19 mouse cellular contexts compared by ENCODE assay signal in genomic region chr5:140350731-140351497, GRCm38 (mm10). TPM values are rescaled to one million over a fixed set of nuclear protein-coding genes. Genes with fewer than 3 reads are reported as not detected.
DNase-seq lines count a peak whose midpoint lies in the region; ATAC-seq and TF ChIP-seq lines count a peak whose summit lies in the region.
"Had no signal": no experiment of that assay in that cellular context is flagged by ENCODE, and none has a peak within 500 bp of the region (broad histone marks: within the 10 kb centered on the region; RNA-seq: fewer than 3 reads in every experiment).

No protein-coding gene starts in this region.

- peak; percentile 59; the same call in 1 of the 2 replicates for ATAC-seq in kidney, postnatal 0 days (replicated peaks; ENCODE audit: low FRiP score, low read depth)
- no peak for ATAC-seq in megakaryocyte, adult 5-6 weeks (ENCODE audit: poor library complexity, severe bottlenecking)
- ATAC-seq: forebrain, embryonic 15.5 days had no signal

- peaks cover 3% of the 10 kb centered on the region; the same call in 1 of the 2 replicates for H3K36me3 ChIP-seq in kidney, adult 2 months (ENCODE audit: control insufficient read depth, insufficient read depth, low read length)
- peaks cover 37% of the 10 kb centered on the region for H3K36me3 ChIP-seq in kidney, postnatal 0 days (ENCODE audit: insufficient read depth, low read length)
- H3K36me3 ChIP-seq in macrophage (ENCODE audit: inconsistent target): peaks cover 78% of the 10 kb centered on the region

- no peak for TF ChIP-seq POLR2A in kidney, adult 2 months (IDR thresholded peaks at IDR 0.05; ENCODE audit: low read depth, low read length)
- TF ChIP-seq POLR2A in bone marrow macrophage, adult 2 months (IDR thresholded peaks at IDR 0.05; ENCODE audit: borderline replicate concordance, low read depth, low read length): no peak

- H3K9me3 ChIP-seq in kidney, postnatal 0 days (replicated peaks; ENCODE audit: low read length): no peaks in the 10 kb centered on the region
- H3K9me3 ChIP-seq: embryonic facial prominence, embryonic 12.5 days; forebrain, embryonic 15.5 days; heart, embryonic 10.5 days; hindbrain, embryonic 12.5 days had no signal

- H3K27me3 ChIP-seq in kidney, adult 2 months (replicated peaks; ENCODE audit: control insufficient read depth, insufficient read depth, low read length): no peaks in the 10 kb centered on the region
- H3K27me3 ChIP-seq in kidney, postnatal 0 days (ENCODE audit: insufficient read depth, low read length): no peaks in the 10 kb centered on the region
- H3K27me3 ChIP-seq: embryonic facial prominence, embryonic 12.5 days; forebrain, embryonic 15.5 days; hindbrain, embryonic 12.5 days had no signal

- H3K27ac ChIP-seq in kidney, adult 2 months (ENCODE audit: insufficient read depth, low read depth, low read length): peak overlapping the region; percentile 26; the same call in 1 of the 2 replicates
- H3K27ac ChIP-seq in bone marrow macrophage, adult 2 months (ENCODE audit: insufficient read depth, low read depth, low read length): peak overlapping the region; percentile 76
- H3K27ac ChIP-seq in kidney, postnatal 0 days: no peak overlapping the region
- peak overlapping the region; percentile 90 for H3K27ac ChIP-seq in macrophage
- H3K27ac ChIP-seq: embryonic facial prominence, embryonic 12.5 days; forebrain, embryonic 15.5 days; heart, embryonic 10.5 days; hindbrain, embryonic 12.5 days had no signal

- WGBS in kidney, adult 2 months: 70% methylated on average over 8 of the region's 8 CpGs
- 86% methylated on average over 8 of the region's 8 CpGs for WGBS in kidney, postnatal 0 days
- 95% methylated on average over 8 of the region's 8 CpGs for WGBS in macrophage (ENCODE audit: missing documents)

- no peak for TF ChIP-seq CTCF in kidney, adult 2 months (conservative IDR thresholded peaks at IDR 0.05; ENCODE audit: insufficient read depth, insufficient read length, low read depth, low read length)
- no peak for TF ChIP-seq CTCF in bone marrow macrophage, adult 2 months (IDR thresholded peaks at IDR 0.05; ENCODE audit: low read depth, low read length)
- TF ChIP-seq CTCF in kidney, postnatal 0 days (IDR thresholded peaks at IDR 0.05; ENCODE audit: low read depth): no peak

- H3K4me2 ChIP-seq in kidney, postnatal 0 days (ENCODE audit: low read length): no peak overlapping the region
- H3K4me2 ChIP-seq: embryonic facial prominence, embryonic 12.5 days; forebrain, embryonic 15.5 days; hindbrain, embryonic 12.5 days had no signal

- H3K4me1 ChIP-seq in kidney, adult 2 months (ENCODE audit: control insufficient read depth, insufficient read depth, low read length): peaks cover 16% of the 10 kb centered on the region; the same call in 1 of the 2 replicates
- H3K4me1 ChIP-seq in bone marrow macrophage, adult 2 months (ENCODE audit: control insufficient read depth, insufficient read depth, low read length): peaks cover 34% of the 10 kb centered on the region
- no peaks in the 10 kb centered on the region for H3K4me1 ChIP-seq in kidney, postnatal 0 days (replicated peaks; ENCODE audit: insufficient read depth, low read length)
- H3K4me1 ChIP-seq: embryonic facial prominence, embryonic 12.5 days; forebrain, embryonic 15.5 days; hindbrain, embryonic 12.5 days had no signal

- no peak overlapping the region for H3K4me3 ChIP-seq in kidney, adult 2 months (ENCODE audit: insufficient read depth, low read depth, low read length)
- no peak overlapping the region for H3K4me3 ChIP-seq in bone marrow macrophage, adult 2 months (ENCODE audit: insufficient read depth, low read length)
- no peak overlapping the region for H3K4me3 ChIP-seq in kidney, postnatal 0 days (replicated peaks; ENCODE audit: low read depth, low read length)
- H3K4me3 ChIP-seq in macrophage (ENCODE audit: inconsistent target): no peak overlapping the region
- H3K4me3 ChIP-seq: embryonic facial prominence, embryonic 12.5 days; forebrain, embryonic 15.5 days; heart, embryonic 10.5 days; hindbrain, embryonic 12.5 days had no signal

- H3K9ac ChIP-seq in kidney, postnatal 0 days (ENCODE audit: low read depth, low read length): no peak overlapping the region
- H3K9ac ChIP-seq: embryonic facial prominence, embryonic 12.5 days; forebrain, embryonic 15.5 days; hindbrain, embryonic 12.5 days had no signal

- H3K79me2 ChIP-seq in macrophage (ENCODE audit: inconsistent target): peaks cover 76% of the 10 kb centered on the region

- DNase-seq in kidney, adult 2 months: peak; percentile 83
- no peak for DNase-seq in kidney, postnatal 4 days
- DNase-seq in kidney, postnatal 0 days (ENCODE audit: low spot score): no peak
- DNase-seq in right cerebral cortex, adult 18-20 months: no peak
- DNase-seq: adrenal gland, adult 2 months; adrenal gland, postnatal 25 days; cerebellum, adult 2 months; cerebellum, postnatal 25 days; gastrocnemius, postnatal 10 days; heart, adult 18-20 months; heart, postnatal 10 days; heart, postnatal 4 days had no signal

RNA-seq across cellular contexts. Expression of gene Mrm2, which starts 19.2 kb away (rescaled TPM):
- polyA plus RNA-seq in kidney, adult 2 months (2012; rRNA removed): 12.7 and 15.1 TPM in 2 replicates
- polyA plus RNA-seq in bone marrow macrophage, adult 2 months (2012; ENCODE audit: insufficient read depth, insufficient read length, missing spikeins): 6.5 and 8.6 TPM in 2 replicates
- polyA plus RNA-seq in kidney, postnatal 0 days (2015; fragmentation: Nextera tagmentation; extraction: Ambion mirVana): 17.2 and 17.3 TPM in 2 replicates
- 100 to 1,000 TPM in 1 of 26 experiments, 10 to 100 TPM in 20, 1 to 10 TPM in 5; 4.4 to 121 (median 14.7) TPM for total RNA-seq in macrophage (2018; cell fraction: chromatin; rRNA removed)
- total RNA-seq in macrophage (2018; cell fraction: cytosol; rRNA removed): 1 to 10 TPM in 25 of 26 experiments, under 1 TPM in 1; 0.71 to 7.8 (median 5.9) TPM
- 10 to 100 TPM in 16 of 26 experiments, 1 to 10 TPM in 10; 5.8 to 79.6 (median 11.5) TPM for total RNA-seq in macrophage (2018; cell fraction: nucleus; rRNA removed)
- polyA plus RNA-seq in macrophage (2018): 7.2 to 10.1 TPM (median 8.1 TPM) in 3 replicates
- 1.7 and 5.5 TPM in 2 replicates for total RNA-seq in megakaryocyte, adult 5-6 weeks (2015)
- 2.4 and 4.0 TPM in 2 replicates for total RNA-seq in megakaryocyte, adult 5-6 weeks (2017)

RNA-seq across cellular contexts. Expression of gene Nudt1, which starts 29.5 kb away (rescaled TPM):
- polyA plus RNA-seq in kidney, adult 2 months (2012; rRNA removed): 17.9 and 20.4 TPM in 2 replicates
- 11.8 and 12.9 TPM in 2 replicates for polyA plus RNA-seq in bone marrow macrophage, adult 2 months (2012; ENCODE audit: insufficient read depth, insufficient read length, missing spikeins)
- polyA plus RNA-seq in kidney, postnatal 0 days (2015; fragmentation: Nextera tagmentation; extraction: Ambion mirVana): 39.9 and 42.1 TPM in 2 replicates
- 10 to 100 TPM in 2 of 26 experiments, 1 to 10 TPM in 18, not detected in 6; 1.1 to 16.3 (median 5.5) TPM for total RNA-seq in macrophage (2018; cell fraction: chromatin; rRNA removed)
- total RNA-seq in macrophage (2018; cell fraction: cytosol; rRNA removed): 10 to 100 TPM in 9 of 26 experiments, 1 to 10 TPM in 17; 3.7 to 18.7 (median 7.4) TPM
- 10 to 100 TPM in 2 of 26 experiments, 1 to 10 TPM in 23, under 1 TPM in 1; 0.69 to 15.1 (median 4.1) TPM for total RNA-seq in macrophage (2018; cell fraction: nucleus; rRNA removed)
- polyA plus RNA-seq in macrophage (2018): 4.4 to 8.5 TPM (median 5.7 TPM) in 3 replicates
- 17.5 and 19.9 TPM in 2 replicates for total RNA-seq in megakaryocyte, adult 5-6 weeks (2015)
- 11.6 and 18.4 TPM in 2 replicates for total RNA-seq in megakaryocyte, adult 5-6 weeks (2017)

RNA-seq across cellular contexts. Expression of gene Mad1l1, which starts 29.6 kb away (rescaled TPM):
- 12.6 and 14.2 TPM in 2 replicates for polyA plus RNA-seq in kidney, adult 2 months (2012; rRNA removed)
- 16.5 and 18.0 TPM in 2 replicates for polyA plus RNA-seq in bone marrow macrophage, adult 2 months (2012; ENCODE audit: insufficient read depth, insufficient read length, missing spikeins)
- 25.8 and 31.5 TPM in 2 replicates for polyA plus RNA-seq in kidney, postnatal 0 days (2015; fragmentation: Nextera tagmentation; extraction: Ambion mirVana)
- total RNA-seq in macrophage (2018; cell fraction: chromatin; rRNA removed): 10 to 100 TPM; 11.1 to 80.6 (median 42.1) TPM
- total RNA-seq in macrophage (2018; cell fraction: cytosol; rRNA removed): 10 to 100 TPM in 2 of 26 experiments, 1 to 10 TPM in 24; 5.4 to 10.9 (median 8.8) TPM
- 10 to 100 TPM in 19 of 26 experiments, 1 to 10 TPM in 7; 7.4 to 42.7 (median 13.9) TPM for total RNA-seq in macrophage (2018; cell fraction: nucleus; rRNA removed)
- polyA plus RNA-seq in macrophage (2018): 9.0 to 15.3 TPM (median 15.3 TPM) in 3 replicates
- total RNA-seq in megakaryocyte, adult 5-6 weeks (2015): 7.4 and 11.6 TPM in 2 replicates
- total RNA-seq in megakaryocyte, adult 5-6 weeks (2017): 45.0 and 46.6 TPM in 2 replicates

RNA-seq across cellular contexts. Expression of gene Snx8, which starts 38.1 kb away (rescaled TPM):
- polyA plus RNA-seq in kidney, adult 2 months (2012; rRNA removed): 77.5 and 79.7 TPM in 2 replicates
- polyA plus RNA-seq in bone marrow macrophage, adult 2 months (2012; ENCODE audit: insufficient read depth, insufficient read length, missing spikeins): 131 and 136 TPM in 2 replicates
- polyA plus RNA-seq in kidney, postnatal 0 days (2015; fragmentation: Nextera tagmentation; extraction: Ambion mirVana): 28.8 and 31.8 TPM in 2 replicates
- total RNA-seq in macrophage (2018; cell fraction: chromatin; rRNA removed): 100 to 1,000 TPM; 134 to 541 (median 284) TPM
- 100 to 1,000 TPM in 21 of 26 experiments, 10 to 100 TPM in 5; 75.9 to 180 (median 115) TPM for total RNA-seq in macrophage (2018; cell fraction: cytosol; rRNA removed)
- total RNA-seq in macrophage (2018; cell fraction: nucleus; rRNA removed): 100 to 1,000 TPM in 25 of 26 experiments, 10 to 100 TPM in 1; 96.7 to 394 (median 191) TPM
- polyA plus RNA-seq in macrophage (2018): 71.9 to 180 TPM (median 142 TPM) in 3 replicates
- total RNA-seq in megakaryocyte, adult 5-6 weeks (2015): 2.8 and 3.5 TPM in 2 replicates
- 8.1 and 8.3 TPM in 2 replicates for total RNA-seq in megakaryocyte, adult 5-6 weeks (2017)
